Mouse (Mus musculus): ENCODE measurements around the gene 1700001O22Rik. TPM values are rescaled to one million over a fixed set of nuclear protein-coding genes. Genes with fewer than 3 reads are reported as not detected.

Gene 1700001O22Rik
- total and polyA plus RNA-seq, 3 experiments = not detected

DNA sequence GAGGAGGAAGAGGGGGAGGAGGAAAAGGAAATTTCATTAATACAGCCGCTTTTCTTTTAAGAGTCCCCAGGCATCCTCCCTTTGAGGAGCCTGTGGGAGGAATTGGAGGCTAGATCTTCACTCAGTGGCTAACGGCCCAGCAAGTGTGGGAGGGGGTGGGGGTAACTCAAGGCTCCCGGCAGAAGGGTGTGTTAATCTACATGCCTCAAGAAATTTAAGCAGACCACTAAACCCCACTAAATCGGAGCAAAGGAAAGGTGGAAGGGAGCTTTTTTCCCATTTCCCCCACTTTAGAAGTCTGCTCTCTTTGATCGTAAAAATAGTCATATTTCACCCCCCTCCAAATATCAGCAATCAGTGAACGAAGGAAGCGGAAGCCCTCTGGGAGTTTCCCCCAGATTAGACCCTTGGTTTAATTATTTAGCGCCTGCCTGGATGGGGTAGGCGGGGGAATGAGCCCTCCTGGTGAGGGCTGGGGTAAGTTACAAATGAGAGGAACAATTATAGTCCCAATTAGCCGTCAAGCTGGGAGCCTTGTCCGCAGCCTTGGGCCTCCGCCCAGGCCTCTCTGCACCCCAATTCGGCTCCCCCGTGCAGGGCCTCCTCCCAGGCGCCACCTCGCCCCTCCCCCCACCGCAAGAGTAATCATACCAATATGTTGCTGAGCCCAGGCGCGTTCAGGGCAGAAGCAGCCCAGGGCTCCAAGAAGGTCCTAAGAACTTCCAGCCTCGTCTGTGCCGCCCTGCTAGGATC lies 33.0 kb upstream of the 1700001O22Rik start:
- no peaks in the 10 kb centered on the region for H3K36me3 ChIP-seq (replicated peaks in 1 of 2; ENCODE audit: control insufficient read depth in 1 of 2, insufficient read depth in 1 of 2, low read length in 1 of 2)
- H3K27me3 ChIP-seq (replicated peaks) = peaks cover 82% of the 10 kb centered on the region
- TF ChIP-seq NELFE (IDR thresholded peaks at IDR 0.05; ENCODE audit: low read depth, low read length) = no peak
- TF ChIP-seq JUND (conservative IDR thresholded peaks at IDR 0.05; ENCODE audit: low read depth, low read length) = no peak
- TF ChIP-seq RAD21 (IDR thresholded peaks at IDR 0.05; ENCODE audit: low read depth, low read length) = no peak
- TF ChIP-seq PAX5 (IDR thresholded peaks at IDR 0.05; ENCODE audit: low read length) = no peak
- TF ChIP-seq CTCF (conservative IDR thresholded peaks at IDR 0.05 in 1 of 2, IDR thresholded peaks at IDR 0.05 in 1 of 2; ENCODE audit: low read depth in 2 of 2, low read length in 2 of 2) = no peak
- no peak for TF ChIP-seq TBP (conservative IDR thresholded peaks at IDR 0.05; ENCODE audit: low read depth, low read length)
- no peak for TF ChIP-seq MXI1 (IDR thresholded peaks at IDR 0.05; ENCODE audit: low read depth, low read length)
- TF ChIP-seq UBTF (IDR thresholded peaks at IDR 0.05; ENCODE audit: low read depth, low read length) = no peak
- TF ChIP-seq MAX (IDR thresholded peaks at IDR 0.05; ENCODE audit: low read length) = no peak
- TF ChIP-seq IRF4 (IDR thresholded peaks at IDR 0.05; ENCODE audit: low read depth, low read length) = no peak
- TF ChIP-seq SMC3 (IDR thresholded peaks at IDR 0.05; ENCODE audit: low read depth, low read length) = no peak
- TF ChIP-seq ZMIZ1 (IDR thresholded peaks at IDR 0.05; ENCODE audit: low read depth, low read length) = no peak
- TF ChIP-seq KAT2A (IDR thresholded peaks at IDR 0.05; ENCODE audit: insufficient replicate concordance, low read length) = no peak
- TF ChIP-seq ETS1 (conservative IDR thresholded peaks at IDR 0.05; ENCODE audit: low read depth, low read length) = no peak
- TF ChIP-seq GABPA (IDR thresholded peaks at IDR 0.05; ENCODE audit: insufficient replicate concordance, low read depth, low read length) = no peak
- TF ChIP-seq E2F4 (IDR thresholded peaks at IDR 0.05; ENCODE audit: insufficient replicate concordance, low read depth, low read length) = no peak
- no peak for TF ChIP-seq SIN3A (IDR thresholded peaks at IDR 0.05; ENCODE audit: low read length)
- no peaks in the 10 kb centered on the region for H3K9me3 ChIP-seq (replicated peaks; ENCODE audit: low read length)
- no peaks in the 10 kb centered on the region for H3K4me1 ChIP-seq (ENCODE audit: control insufficient read depth in 1 of 2, insufficient read depth in 2 of 2)
- H3K27ac ChIP-seq (ENCODE audit: insufficient read depth, low read depth) = no peak overlapping the region
- no peaks in the 10 kb centered on the region for H3K79me2 ChIP-seq (replicated peaks; ENCODE audit: control insufficient read depth, extremely low read depth, insufficient read depth, poor library complexity, severe bottlenecking)
- no peak overlapping the region for H3K4me3 ChIP-seq (replicated peaks in 1 of 3; ENCODE audit: low read depth in 2 of 3, low read length in 2 of 3, poor library complexity in 1 of 3)
- H3K4me2 ChIP-seq (ENCODE audit: insufficient read depth, low read depth, poor library complexity, severe bottlenecking) = no peak overlapping the region
- dilution Hi-C loops (cut with MboI; ENCODE audit: extremely low pct_ligation_motif_present, extremely low pct_unique_long_range_greater_than_20kb, low sequenced_read_pairs) = no loop called here
- DNase-seq (ENCODE audit: extremely low read depth) = no peak
- in situ Hi-C loops (cut with MboI; ENCODE audit: low pct_ligation_motif_present, low pct_unique_long_range_greater_than_20kb, low sequenced_read_pairs) = no loop called here
- H3K9ac ChIP-seq (ENCODE audit: insufficient read depth, low read depth) = no peak overlapping the region

DNA sequence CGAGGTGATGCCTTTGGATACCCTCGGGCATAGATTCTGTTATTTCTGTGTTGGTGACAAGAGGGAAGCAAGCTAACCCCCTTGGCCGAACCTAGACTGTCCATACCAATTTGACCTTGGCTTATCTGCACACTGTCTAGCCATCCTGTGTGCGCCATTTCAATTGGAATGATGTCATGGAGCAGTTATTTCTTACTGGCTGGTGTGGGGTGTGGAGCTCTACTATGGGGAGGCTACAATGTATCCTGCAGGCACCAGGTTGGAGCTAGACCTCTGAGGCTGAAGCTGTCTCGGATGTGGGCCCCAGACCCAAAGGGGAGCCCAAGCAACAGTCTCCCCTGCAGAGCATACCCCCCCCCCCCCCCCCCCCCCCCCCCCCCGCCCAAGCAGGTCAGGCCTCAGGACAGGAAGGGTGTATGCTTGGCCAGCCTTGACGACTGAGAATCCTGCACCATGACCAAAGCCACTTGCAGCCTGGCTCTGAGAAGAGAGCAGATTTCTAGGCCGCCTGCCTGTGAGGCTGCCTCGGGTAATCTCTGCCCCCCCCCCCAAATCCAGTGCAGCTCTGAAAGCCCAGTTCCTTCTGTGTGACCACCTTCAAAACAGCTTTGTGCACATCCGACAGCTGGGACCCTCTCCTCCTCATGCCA lies 31.0 kb upstream of the 1700001O22Rik start, which contains the start of gene Prrx2:
TSS of gene Prrx2 (plus strand) at position 600 of the 650 bp plus-strand sequence.
- H3K79me2 ChIP-seq (replicated peaks; ENCODE audit: control insufficient read depth, extremely low read depth, insufficient read depth, poor library complexity, severe bottlenecking) = no peaks in the 10 kb centered on the region
- H3K9ac ChIP-seq (ENCODE audit: insufficient read depth, low read depth) = no peak within 1 kb of the TSS
- H3K9me3 ChIP-seq (replicated peaks; ENCODE audit: low read length) = no peaks in the 10 kb centered on the region
- H3K27ac ChIP-seq (ENCODE audit: insufficient read depth, low read depth) = no peak within 1 kb of the TSS
- no peak within 1 kb of the TSS for H3K4me2 ChIP-seq (ENCODE audit: insufficient read depth, low read depth, poor library complexity, severe bottlenecking)
- DNase-seq (ENCODE audit: extremely low read depth) = no peak
- no peaks in the 10 kb centered on the region for H3K36me3 ChIP-seq (replicated peaks in 1 of 2; ENCODE audit: control insufficient read depth in 1 of 2, insufficient read depth in 1 of 2, low read length in 1 of 2)
- no peak for TF ChIP-seq E2F4 (IDR thresholded peaks at IDR 0.05; ENCODE audit: insufficient replicate concordance, low read depth, low read length)
- no peak for TF ChIP-seq MXI1 (IDR thresholded peaks at IDR 0.05; ENCODE audit: low read depth, low read length)
- TF ChIP-seq JUN (IDR thresholded peaks at IDR 0.05; ENCODE audit: insufficient read depth, low read depth, low read length) = no peak
- TF ChIP-seq IRF4 (IDR thresholded peaks at IDR 0.05; ENCODE audit: low read depth, low read length) = no peak
- TF ChIP-seq RAD21 (IDR thresholded peaks at IDR 0.05; ENCODE audit: low read depth, low read length) = no peak
- dilution Hi-C loops (cut with MboI; ENCODE audit: extremely low pct_ligation_motif_present, extremely low pct_unique_long_range_greater_than_20kb, low sequenced_read_pairs) = no loop called here
- H3K4me3 ChIP-seq (replicated peaks in 1 of 3; ENCODE audit: low read depth in 2 of 3, low read length in 2 of 3, poor library complexity in 1 of 3) = no peak within 1 kb of the TSS
- H3K4me1 ChIP-seq (ENCODE audit: control insufficient read depth in 1 of 2, insufficient read depth in 2 of 2) = no peaks in the 10 kb centered on the region
- H3K27me3 ChIP-seq (replicated peaks) = peaks cover 83% of the 10 kb centered on the region
- in situ Hi-C loops (cut with MboI; ENCODE audit: low pct_ligation_motif_present, low pct_unique_long_range_greater_than_20kb, low sequenced_read_pairs) = no loop called here

All from CH12.LX (cell line).